Mouse (Mus musculus) intestine, postnatal 0 days (tissue): Measurements from ENCODE around the gene Polh. TPM values are rescaled to one million over a fixed set of nuclear protein-coding genes. Genes with fewer than 3 reads are reported as not detected.

Experiments used
- ATAC-seq: fragments of 200-750 bp; cut with Nextera tagmentation; 2 replicates; pipeline ENCODE4 v1.8.0; 2017; ENCODE audit warnings: mild to moderate bottlenecking, moderate TSS enrichment, moderate library complexity
- H3K27ac ChIP-seq: fragments of 300-500 bp; sonication (generic); 2 replicates; pipeline ENCODE4 v1.5.1; 2014; ENCODE audit warnings: mild to moderate bottlenecking, low read depth, low read length, moderate library complexity
- H3K27me3 ChIP-seq: fragments of 300-500 bp; sonication (generic); replicated peaks from 2 replicates; pipeline ENCODE4 v1.6.1; 2014; ENCODE audit warnings: low read length, mixed read lengths; ENCODE audit not compliant: control insufficient read depth, insufficient read depth
- H3K36me3 ChIP-seq: fragments of 300-500 bp; sonication (generic); 2 replicates; pipeline ENCODE4 v1.6.1; 2014; ENCODE audit warnings: mild to moderate bottlenecking, moderate library complexity; ENCODE audit not compliant: control insufficient read depth, insufficient read depth
- H3K4me1 ChIP-seq: fragments of 300-500 bp; sonication (generic); replicated peaks from 2 replicates; pipeline ENCODE4 v1.6.1; 2014; ENCODE audit warnings: antibody characterized with exemption, low read length, mixed read lengths; ENCODE audit not compliant: control insufficient read depth, insufficient read depth
- H3K4me2 ChIP-seq: fragments of 300-500 bp; sonication (generic); replicated peaks from 2 replicates; pipeline ENCODE4 v1.6.1; 2014; ENCODE audit warnings: low read depth, mild to moderate bottlenecking, moderate library complexity
- H3K4me3 ChIP-seq: fragments of 300-500 bp; sonication (generic); 2 replicates; pipeline ENCODE4 v1.5.1; 2014; ENCODE audit warnings: low read depth, low read length
- H3K9ac ChIP-seq: fragments of 300-500 bp; sonication (generic); 2 replicates; pipeline ENCODE4 v1.6.1; 2014; ENCODE audit warnings: mild to moderate bottlenecking, low read depth, low read length
- H3K9me3 ChIP-seq: fragments of 300-500 bp; sonication (generic); 2 replicates; pipeline ENCODE4 v1.6.1; 2016; ENCODE audit warnings: mixed run types; ENCODE audit not compliant: control insufficient read depth
- CTCF ChIP-seq: sonication (generic); IDR thresholded peaks from 2 replicates; pipeline ENCODE4 v1.5.1; 2016; ENCODE audit warnings: low read depth, mild to moderate bottlenecking, control low read depth, antibody characterized with exemption, moderate library complexity
- WGBS: fragments of 180-500 bp; shearing (Covaris S2); extraction: QIAGEN DNeasy Blood & Tissue Kit; methylation state at CpG from one replicate; pipeline ENCODE4 v1.1.7; 2014; 5-methylcytosine and 5-hydroxymethylcytosine counted together
- polyA plus RNA-seq: library from polyadenylated mRNA; unstranded; fragments of >200 nt; fragmentation: Nextera tagmentation; extraction: Ambion mirVana; gene quantifications from 2 replicates; pipeline ENCODE4 v1.2.1, GENCODE M21; 2015

The Polh gene
- polyA plus RNA-seq, 1 experiment from 2014 or later = 4.7 TPM

- Histone ChIP-seq H3K27ac (no peak overlapping the region), H3K36me3 (peaks cover 75% of the 10 kb centered on the region), H3K4me3 (no peak overlapping the region), H3K9ac (no peak overlapping the region), H3K4me2 (no peak overlapping the region), H3K27me3 (no peaks in the 10 kb centered on the region), H3K4me1 (no peaks in the 10 kb centered on the region), H3K9me3 (no peaks in the 10 kb centered on the region)
- peak; percentile 60 for TF ChIP-seq CTCF
- WGBS = 84% methylated on average over 4 of the region's 4 CpGs
- ATAC-seq = no peak
These were observed 20.2 kb downstream of the Polh start for GRCm38 (mm10) chr17:46182273-46182672.

GRCm38 (mm10) chr17:46170538-46170937, 31.9 kb downstream of the Polh start:
- 76% methylated on average over 3 of the region's 3 CpGs for WGBS
- ATAC-seq = no peak; the same call in 1 of the 2 replicates
- TF ChIP-seq CTCF = peak; percentile 84
- Histone ChIP-seq H3K27ac (no peak overlapping the region), H3K9me3 (no peaks in the 10 kb centered on the region), H3K4me2 (no peak overlapping the region), H3K27me3 (no peaks in the 10 kb centered on the region), H3K9ac (no peak overlapping the region), H3K4me3 (no peak overlapping the region), H3K4me1 (no peaks in the 10 kb centered on the region), H3K36me3 (peaks cover 62% of the 10 kb centered on the region)

GRCm38 (mm10) chr17:46168768-46169167, 33.7 kb downstream of the Polh start:
- Histone ChIP-seq H3K4me3 (no peak overlapping the region), H3K27me3 (no peaks in the 10 kb centered on the region), H3K4me2 (no peak overlapping the region), H3K4me1 (no peaks in the 10 kb centered on the region), H3K9me3 (no peaks in the 10 kb centered on the region), H3K9ac (no peak overlapping the region), H3K36me3 (peaks cover 80% of the 10 kb centered on the region), H3K27ac (no peak overlapping the region)
- 88% methylated on average over 5 of the region's 5 CpGs for WGBS
- no peak for TF ChIP-seq CTCF
- ATAC-seq = no peak

GRCm38 (mm10) chr17:46168318-46168717, 34.1 kb downstream of the Polh start:
- Histone ChIP-seq H3K9me3 (no peaks in the 10 kb centered on the region), H3K4me1 (no peaks in the 10 kb centered on the region), H3K4me2 (no peak overlapping the region), H3K9ac (no peak overlapping the region), H3K4me3 (no peak overlapping the region), H3K27me3 (no peaks in the 10 kb centered on the region), H3K27ac (no peak overlapping the region), H3K36me3 (peaks cover 80% of the 10 kb centered on the region)
- 33% methylated on average over 5 of the region's 5 CpGs for WGBS
- peak; percentile 42 for ATAC-seq
- TF ChIP-seq CTCF = no peak; the same call in 1 of the 2 replicates

- peak; percentile 56 for TF ChIP-seq CTCF
These were observed 35.4 kb downstream of the Polh start for GRCm38 (mm10) chr17:46167014-46167413.

GRCm38 (mm10) chr17:46166270-46166669, 36.2 kb downstream of the Polh start:
- H3K9me3 ChIP-seq = no peaks in the 10 kb centered on the region
- no peak for ATAC-seq
- 70% methylated on average over 5 of the region's 5 CpGs for WGBS
- H3K27ac ChIP-seq = no peak overlapping the region; the same call in 1 of the 2 replicates
- no peaks in the 10 kb centered on the region for H3K4me1 ChIP-seq
- TF ChIP-seq CTCF = no peak
- no peaks in the 10 kb centered on the region for H3K27me3 ChIP-seq
- peaks cover 63% of the 10 kb centered on the region for H3K36me3 ChIP-seq
- H3K4me2 ChIP-seq = no peak overlapping the region
- no peak overlapping the region for H3K9ac ChIP-seq
- H3K4me3 ChIP-seq = no peak overlapping the region

More at GRCm38 (mm10) chr17:46167014-46167413, 35.4 kb downstream of the Polh start:
- no peak overlapping the region for H3K9ac ChIP-seq
- H3K27me3 ChIP-seq = no peaks in the 10 kb centered on the region
- 85% methylated on average over 11 of the region's 11 CpGs for WGBS
- H3K4me3 ChIP-seq = no peak overlapping the region
- peaks cover 67% of the 10 kb centered on the region for H3K36me3 ChIP-seq
- ATAC-seq = no peak
- H3K9me3 ChIP-seq = no peaks in the 10 kb centered on the region
- H3K4me2 ChIP-seq = no peak overlapping the region
- H3K27ac ChIP-seq = no peak overlapping the region
- no peaks in the 10 kb centered on the region for H3K4me1 ChIP-seq

- no peak for ATAC-seq
- Histone ChIP-seq H3K36me3 (peaks cover 63% of the 10 kb centered on the region), H3K27ac (no peak overlapping the region), H3K4me1 (no peaks in the 10 kb centered on the region), H3K9me3 (no peaks in the 10 kb centered on the region), H3K4me2 (no peak overlapping the region), H3K9ac (no peak overlapping the region), H3K4me3 (no peak overlapping the region), H3K27me3 (no peaks in the 10 kb centered on the region)
- 89% methylated on average over 12 of the region's 12 CpGs for WGBS
- no peak for TF ChIP-seq CTCF
These were observed 37.0 kb downstream of the Polh start for GRCm38 (mm10) chr17:46165460-46165859.
